Mouse (Mus musculus) heart, adult 11 months (tissue): ENCODE data around the gene Crybg2.

ENCODE experiments used
- DNase-seq: peaks from one replicate; pipeline ENCODE4 v3.0.0; 2022

The Crybg2 gene

GRCm38 (mm10) chr4:134060135-134060865 lies at the start of gene Crybg2:
Gene Crybg2 (plus strand): TSS chr4:134060815.
- DNase-seq = no peak

GRCm38 (mm10) chr4:134011450-134012414 lies 48.9 kb upstream of the Crybg2 start:
- DNase-seq = no peak

- no peak for DNase-seq
Measured at GRCm38 (mm10) chr4:134012858-134013528, 47.6 kb upstream of the Crybg2 start.

- DNase-seq = no peak
Measured at GRCm38 (mm10) chr4:134016208-134016607, 44.4 kb upstream of the Crybg2 start.

- no peak for DNase-seq
Measured at GRCm38 (mm10) chr4:134016767-134017166, 43.8 kb upstream of the Crybg2 start.

- DNase-seq = no peak
Measured at GRCm38 (mm10) chr4:134017201-134017865, 43.3 kb upstream of the Crybg2 start.

- no peak for DNase-seq
Measured at GRCm38 (mm10) chr4:134018038-134018778, 42.4 kb upstream of the Crybg2 start.

GRCm38 (mm10) chr4:134018779-134019145 lies 41.9 kb upstream of the Crybg2 start, which contains the start of gene Lin28a:
Gene Lin28a (minus strand): TSS chr4:134018841.
- DNase-seq = no peak

GRCm38 (mm10) chr4:134019210-134019609 lies 41.4 kb upstream of the Crybg2 start:
- no peak for DNase-seq

GRCm38 (mm10) chr4:134019641-134020351 lies 40.8 kb upstream of the Crybg2 start:
- no peak for DNase-seq

- no peak for DNase-seq
Measured at GRCm38 (mm10) chr4:134020621-134021020, 40.0 kb upstream of the Crybg2 start.

GRCm38 (mm10) chr4:134025802-134026201 lies 34.8 kb upstream of the Crybg2 start:
- DNase-seq = no peak

GRCm38 (mm10) chr4:134035953-134036352 lies 24.7 kb upstream of the Crybg2 start:
- DNase-seq = no peak

- DNase-seq = no peak
Measured at GRCm38 (mm10) chr4:134041317-134042123, 19.1 kb upstream of the Crybg2 start.

- no peak for DNase-seq
Measured at GRCm38 (mm10) chr4:134043041-134043440, 17.6 kb upstream of the Crybg2 start.

- no peak for DNase-seq
Measured at GRCm38 (mm10) chr4:134047648-134048047, 13.0 kb upstream of the Crybg2 start.

GRCm38 (mm10) chr4:134051912-134052311 lies 8.7 kb upstream of the Crybg2 start:
- no peak for DNase-seq

GRCm38 (mm10) chr4:134052560-134052959 lies 8.1 kb upstream of the Crybg2 start:
- DNase-seq = no peak

- DNase-seq = no peak
Measured at GRCm38 (mm10) chr4:134053538-134053937, 7.1 kb upstream of the Crybg2 start, which contains the start of gene Zfp683. Gene Zfp683 (plus strand): TSS chr4:134053838.

GRCm38 (mm10) chr4:134058166-134058715 lies 2.4 kb upstream of the Crybg2 start:
- no peak for DNase-seq
